Mouse (Mus musculus): ENCODE measurements around the gene Mchr1.

The Mchr1 gene

DNA sequence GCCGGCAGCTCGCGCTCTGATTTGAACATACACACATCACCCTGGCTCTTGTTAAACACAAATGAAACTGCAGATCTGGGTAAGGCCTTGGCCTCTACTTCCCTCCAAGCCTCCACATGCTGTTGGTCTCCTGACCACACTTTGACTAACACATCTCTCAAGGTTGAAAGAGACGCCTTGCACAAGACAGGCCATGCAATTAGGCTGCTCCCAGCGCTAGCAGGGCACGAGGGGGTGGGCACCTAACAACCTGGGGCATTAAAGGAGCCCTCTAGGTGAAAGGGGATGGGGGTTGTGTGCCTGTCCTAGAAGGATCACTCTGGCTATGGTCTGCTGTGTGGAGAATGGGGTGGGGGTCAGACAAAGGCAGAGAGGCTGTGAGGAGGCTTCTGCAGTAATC lies 43.4 kb downstream of the Mchr1 start:
- no peak for DNase-seq

DNA sequence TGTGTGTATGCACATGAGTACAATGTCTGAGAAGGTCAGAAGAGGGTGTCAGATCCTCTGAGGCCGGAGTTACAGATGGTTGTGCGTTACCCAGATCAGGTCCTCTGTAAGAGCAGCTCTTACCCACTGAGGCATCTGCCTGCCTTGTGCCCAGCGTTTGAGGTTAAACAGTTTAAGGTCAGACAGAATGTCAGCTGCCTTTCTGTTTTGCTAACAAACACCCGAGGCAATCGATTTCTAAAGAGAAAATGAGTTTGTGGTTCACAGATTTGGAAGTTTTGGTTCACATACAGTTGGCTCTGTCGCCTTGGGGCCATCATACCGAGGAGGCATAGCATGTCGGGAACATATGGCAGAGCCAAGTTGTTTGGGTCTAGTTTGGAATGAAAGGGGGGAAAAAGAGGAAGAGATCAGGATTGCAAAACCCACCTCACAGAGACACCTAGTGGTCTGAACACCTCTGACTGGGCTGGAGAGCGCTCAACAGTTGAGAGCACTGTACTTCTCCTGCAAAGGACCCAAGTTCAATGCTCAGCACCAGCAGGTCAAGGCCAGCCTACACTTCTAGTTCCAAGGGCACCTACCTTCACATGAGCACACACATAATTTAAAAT lies 48.9 kb downstream of the Mchr1 start:
- DNase-seq = no peak

Measured in retina, postnatal 1 day (tissue).